Comparison of ENCODE assay signal across 13 mouse cellular contexts in genomic region chr8:72032926-72033325, GRCm38 (mm10). TPM values are rescaled to one million over a fixed set of nuclear protein-coding genes. Genes with fewer than 3 reads are reported as not detected.
DNase-seq lines count a peak whose midpoint lies in the region; ATAC-seq and TF ChIP-seq lines count a peak whose summit lies in the region.
"Not testable (repeated sequence)": the region's sequence is repeated elsewhere in the genome, so short reads cannot be mapped to it uniquely, and the experiment has no call there.
"Had no signal": no experiment of that assay in that cellular context is flagged by ENCODE, and none has a peak within 500 bp of the region (broad histone marks: within the 10 kb centered on the region; RNA-seq: fewer than 3 reads in every experiment).

No protein-coding gene starts in this region.

- not testable (repeated sequence) for H3K27ac ChIP-seq in forebrain, embryonic 10.5 days; heart, adult 2 months

- not testable (repeated sequence) for H3K36me3 ChIP-seq in forebrain, embryonic 10.5 days (replicated peaks); heart, adult 2 months (ENCODE audit: control insufficient read depth, insufficient read depth, low read length)

- not testable (repeated sequence) for H3K4me3 ChIP-seq in forebrain, embryonic 10.5 days; heart, adult 2 months

- intact Hi-C loops in heart, adult 2 months (cut with DNase I), result not testable (repeated sequence)

- 41% methylated on average over 4 of the region's 4 CpGs for WGBS in forebrain, embryonic 10.5 days
- 18% methylated on average over 4 of the region's 4 CpGs for WGBS in heart, adult 2 months

- not testable (repeated sequence) for H3K9me3 ChIP-seq in forebrain, embryonic 10.5 days

- H3K27me3 ChIP-seq in forebrain, embryonic 10.5 days (ENCODE audit: poor library complexity, severe bottlenecking); heart, adult 2 months (ENCODE audit: control insufficient read depth, insufficient read depth, low read length): not testable (repeated sequence)

- not testable (repeated sequence) for TF ChIP-seq EP300 in heart, adult 2 months (IDR thresholded peaks at IDR 0.05; ENCODE audit: insufficient read depth, low read depth, low read length)

- ATAC-seq in megakaryocyte, adult 5-6 weeks (ENCODE audit: poor library complexity, severe bottlenecking), result peak; percentile 84

- peak; percentile 53 for DNase-seq in 3T3-L1 (ENCODE audit: low read depth, low spot score)
- DNase-seq in adrenal gland, postnatal 25 days, result peak; percentile 59
- peak; percentile 18 for DNase-seq in forebrain, embryonic 10.5 days (ENCODE audit: extremely low spot score, low spot score)
- peak; percentile 40 to 62 for DNase-seq in heart, adult 2 months
- DNase-seq in kidney, postnatal 10 days, result peak; percentile 71
- peak; percentile 29 to 32 for DNase-seq in left cerebral cortex, adult 8-10 months (ENCODE audit: low spot score in 2 of 2)
- DNase-seq in spleen, postnatal 10 days (ENCODE audit: low spot score in 2 of 2), result peak; percentile 39 to 72

- not testable (repeated sequence) for TF ChIP-seq POLR2A in heart, adult 2 months (IDR thresholded peaks at IDR 0.05; ENCODE audit: insufficient read depth, low read depth, low read length)

- TF ChIP-seq CTCF in heart, adult 2 months (IDR thresholded peaks at IDR 0.05), result peak; percentile 56

- not testable (repeated sequence) for H3K4me1 ChIP-seq in forebrain, embryonic 10.5 days; heart, adult 2 months (ENCODE audit: control insufficient read depth, insufficient read depth, low read length)

- H3K79me2 ChIP-seq in heart, adult 2 months (replicated peaks; ENCODE audit: control insufficient read depth, insufficient read depth, low read length), result not testable (repeated sequence)

- not testable (repeated sequence) for H3K9ac ChIP-seq in heart, adult 2 months (ENCODE audit: low read depth, low read length)

RNA-seq across cellular contexts. Expression of gene Olfr372, which starts 8.1 kb away (rescaled TPM):
- not detected in 2 replicates for total RNA-seq in adrenal gland, postnatal 25 days (2021)
- polyA plus RNA-seq in forebrain, embryonic 10.5 days (2016; fragmentation: Nextera tagmentation; extraction: Ambion mirVana), result not detected in 2 replicates
- not detected for total RNA-seq in heart, adult 2 months (2021)
- not detected in 2 replicates for polyA plus RNA-seq in heart, adult 2 months (2012; rRNA removed)
- total RNA-seq in left cerebral cortex, adult 8-10 months (2022), result not detected
- total RNA-seq in megakaryocyte, adult 5-6 weeks (2015), result not detected in 2 replicates
- total RNA-seq in megakaryocyte, adult 5-6 weeks (2017), result 0.18 and 0.37 TPM in 2 replicates
- polyA plus RNA-seq: forebrain, embryonic 11.5 days; heart, embryonic 16.5 days; large intestine, adult 2 months; neural tube, embryonic 11.5 days had no signal

RNA-seq across cellular contexts. Expression of gene Cyp4f18, which starts 23.5 kb away (rescaled TPM):
- 4.8 and 5.2 TPM in 2 replicates for total RNA-seq in adrenal gland, postnatal 25 days (2021)
- 0.32 and 0.45 TPM in 2 replicates for polyA plus RNA-seq in forebrain, embryonic 10.5 days (2016; fragmentation: Nextera tagmentation; extraction: Ambion mirVana)
- 1 to 10 TPM; 1.2 to 1.4 TPM for total RNA-seq in heart, adult 2 months (2021)
- polyA plus RNA-seq in heart, adult 2 months (2012; rRNA removed), result 1.7 and 5.2 TPM in 2 replicates
- total RNA-seq in left cerebral cortex, adult 8-10 months (2022), result not detected
- 107 and 114 TPM in 2 replicates for total RNA-seq in megakaryocyte, adult 5-6 weeks (2015)
- 65.9 and 74.6 TPM in 2 replicates for total RNA-seq in megakaryocyte, adult 5-6 weeks (2017)

RNA-seq across cellular contexts. Expression of gene Olfr373, which starts 50.1 kb away (rescaled TPM):
- total RNA-seq in adrenal gland, postnatal 25 days (2021), result not detected in 2 replicates
- 0.06 TPM in 1 of 2 replicates, not detected in the other for polyA plus RNA-seq in forebrain, embryonic 10.5 days (2016; fragmentation: Nextera tagmentation; extraction: Ambion mirVana)
- total RNA-seq in heart, adult 2 months (2021), result not detected
- not detected in 2 replicates for polyA plus RNA-seq in heart, adult 2 months (2012; rRNA removed)
- total RNA-seq in left cerebral cortex, adult 8-10 months (2022), result not detected
- total RNA-seq in megakaryocyte, adult 5-6 weeks (2015), result not detected in 2 replicates
- not detected in 2 replicates for total RNA-seq in megakaryocyte, adult 5-6 weeks (2017)
- polyA plus RNA-seq: forebrain, embryonic 11.5 days; heart, embryonic 16.5 days; large intestine, adult 2 months; neural tube, embryonic 11.5 days; spleen, adult 2 months had no signal

Comparison
In these comparisons a context has a peak if more than half of its experiments do, and no peak if none do; other contexts are left out.
1. DNase-seq: peak in every context shown above with its lines; median percentile 71 in kidney, postnatal 10 days; 59 in adrenal gland, postnatal 25 days; 56 in spleen, postnatal 10 days; 53 in 3T3-L1; 51 in heart, adult 2 months; 30 in left cerebral cortex, adult 8-10 months; 18 in forebrain, embryonic 10.5 days.
2. RNA of gene Cyp4f18, which starts 23.5 kb away (total RNA-seq): 65.9 to 114 TPM in megakaryocyte, adult 5-6 weeks; 4.8 to 5.2 TPM in adrenal gland, postnatal 25 days, 1.2 to 1.4 TPM in heart, adult 2 months and not detected in left cerebral cortex, adult 8-10 months; every median in the first group is over 10 times any median in the second.